Mouse (Mus musculus) embryo, embryonic 11.5 days (tissue): ENCODE results near the gene Efcab9.

Experiments used
- DNase-seq: peaks from one replicate; pipeline ENCODE4 v3.0.0-alpha.2; 2012; ENCODE audit warnings: low read depth, low spot score

Efcab9 gene

GRCm38 (mm10) chr11:32531871-32532764, at the start of gene Efcab9:
Efcab9 (minus strand) TSS chr11:32532081.
- DNase-seq = no peak

GRCm38 (mm10) chr11:32581031-32581430, 49.1 kb upstream of the Efcab9 start:
- DNase-seq = no peak

GRCm38 (mm10) chr11:32580305-32580947, 48.5 kb upstream of the Efcab9 start:
- DNase-seq = no peak

GRCm38 (mm10) chr11:32576760-32577050, 44.8 kb upstream of the Efcab9 start:
- no peak for DNase-seq

GRCm38 (mm10) chr11:32575964-32576759, 44.3 kb upstream of the Efcab9 start:
- no peak for DNase-seq

- DNase-seq = no peak
These were observed 41.8 kb upstream of the Efcab9 start for GRCm38 (mm10) chr11:32573669-32574068.

GRCm38 (mm10) chr11:32571103-32571502, 39.2 kb upstream of the Efcab9 start:
- no peak for DNase-seq

GRCm38 (mm10) chr11:32568637-32569293, 36.9 kb upstream of the Efcab9 start:
- DNase-seq = no peak

- no peak for DNase-seq
These were observed 36.2 kb upstream of the Efcab9 start for GRCm38 (mm10) chr11:32568060-32568459.

GRCm38 (mm10) chr11:32567000-32567855, 35.3 kb upstream of the Efcab9 start:
- DNase-seq = no peak

- no peak for DNase-seq
These were observed 34.3 kb upstream of the Efcab9 start for GRCm38 (mm10) chr11:32566184-32566583.

GRCm38 (mm10) chr11:32565088-32565487, 33.2 kb upstream of the Efcab9 start:
- DNase-seq = no peak

GRCm38 (mm10) chr11:32564629-32565028, 32.7 kb upstream of the Efcab9 start:
- DNase-seq = no peak

- no peak for DNase-seq
These were observed 31.8 kb upstream of the Efcab9 start for GRCm38 (mm10) chr11:32563660-32564059.

- DNase-seq = no peak
These were observed 30.8 kb upstream of the Efcab9 start for GRCm38 (mm10) chr11:32562706-32563105.

GRCm38 (mm10) chr11:32561465-32562355, 29.8 kb upstream of the Efcab9 start:
- DNase-seq = no peak

- no peak for DNase-seq
These were observed 28.3 kb upstream of the Efcab9 start for GRCm38 (mm10) chr11:32560015-32560770.

GRCm38 (mm10) chr11:32558677-32559076, 26.8 kb upstream of the Efcab9 start:
- no peak for DNase-seq

- DNase-seq = no peak
These were observed 26.1 kb upstream of the Efcab9 start for GRCm38 (mm10) chr11:32558026-32558425.
